Mouse (Mus musculus): ENCODE measurements at regions not wholly inside any gene's neighbourhood (a gene's known extent, or its start where the extent isn't known, plus 50 kb on each side); places are given as distances from the start of the nearest gene placed in this dataset.
"Not testable (repeated sequence)": the region's sequence is repeated elsewhere in the genome, so short reads cannot be mapped to it uniquely, and the experiment has no call there.

GRCm38 (mm10) chr12:113423736-113424597 is 65.3 kb upstream of the Adam6b start:
- DNase-seq (ENCODE audit: low read depth, low spot score): no peak

- DNase-seq (ENCODE audit: low read depth, low spot score): not testable (repeated sequence)
These were observed 64.6 kb upstream of the Adam6b start for GRCm38 (mm10) chr12:113424598-113425208.

GRCm38 (mm10) chr12:113425209-113426070 is 63.9 kb upstream of the Adam6b start:
- no peak for DNase-seq (ENCODE audit: low read depth, low spot score)

GRCm38 (mm10) chr12:113426636-113427035 is 62.7 kb upstream of the Adam6b start:
- no peak for DNase-seq (ENCODE audit: low read depth, low spot score)

GRCm38 (mm10) chr12:113427339-113427738 is 62.0 kb upstream of the Adam6b start:
- DNase-seq (ENCODE audit: low read depth, low spot score): no peak

- DNase-seq (ENCODE audit: low read depth, low spot score): no peak
These were observed 60.9 kb upstream of the Adam6b start for GRCm38 (mm10) chr12:113428461-113428860.

- DNase-seq (ENCODE audit: low read depth, low spot score): no peak
These were observed 60.4 kb upstream of the Adam6b start for GRCm38 (mm10) chr12:113428901-113429300.

GRCm38 (mm10) chr12:113430340-113430739 is 59.0 kb upstream of the Adam6b start:
- no peak for DNase-seq (ENCODE audit: low read depth, low spot score)
